ENCODE assay signal across 1 mouse cellular context in the genomic region with DNA sequence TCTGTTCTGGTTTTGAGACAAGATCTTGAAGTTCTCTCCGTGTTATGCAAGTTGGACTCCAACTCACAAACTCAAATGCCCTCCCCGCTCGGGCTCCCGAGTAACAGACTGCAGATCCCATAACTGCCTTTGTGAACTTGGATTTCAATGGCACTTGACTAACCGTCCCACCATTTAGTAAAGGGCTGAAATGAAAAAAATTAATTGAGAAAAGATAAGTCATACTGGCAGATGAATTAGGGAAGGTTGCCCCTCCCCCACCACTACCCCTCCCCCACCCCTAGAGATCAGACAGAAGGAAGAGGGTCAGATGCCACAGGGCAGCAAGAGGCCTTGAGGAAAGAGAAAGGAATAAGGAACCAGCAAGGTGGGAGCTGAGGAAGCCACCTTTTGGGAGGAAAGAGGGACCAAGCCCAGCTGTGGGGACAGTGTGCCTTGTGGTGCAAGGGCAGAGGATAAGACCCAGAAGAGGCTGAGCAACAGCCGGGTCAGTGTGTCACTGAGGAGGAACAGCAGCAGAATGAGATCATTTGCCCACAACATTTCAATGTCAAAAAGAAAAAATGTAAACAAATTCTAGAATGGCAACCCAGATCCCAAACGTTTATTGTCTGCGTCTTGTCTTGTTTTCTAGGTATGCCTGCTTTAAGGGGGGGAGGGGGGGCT.
TF ChIP-seq lines count a peak whose summit lies in the region.

No protein-coding gene starts in this region.

TF ChIP-seq in myocyte, 11 proteins besides CTCF, POLR2A, EP300 and RAD21:
- TF ChIP-seq MYOD1 (IDR thresholded peaks at IDR 0.05; ENCODE audit: control insufficient read depth in 1 of 3, insufficient read length in 2 of 3, low read depth in 2 of 3) (no peak), TCF3 (IDR thresholded peaks at IDR 0.05; ENCODE audit: insufficient read length, low read depth) (no peak), MYOG (IDR thresholded peaks at IDR 0.05; ENCODE audit: control insufficient read depth in 1 of 3, insufficient read depth in 1 of 3, insufficient read length in 2 of 3, low read depth in 2 of 3) (no peak), POLR2AphosphoS2 (IDR thresholded peaks at IDR 0.05; ENCODE audit: insufficient read length, low read depth) (no peak), REST (IDR thresholded peaks at IDR 0.05; ENCODE audit: insufficient read depth, insufficient read length) (no peak), MAX (IDR thresholded peaks at IDR 0.05; ENCODE audit: low read depth) (no peak), SRF (IDR thresholded peaks at IDR 0.05; ENCODE audit: control insufficient read depth, insufficient read length, low read depth) (no peak), E2F4 (IDR thresholded peaks at IDR 0.05; ENCODE audit: insufficient read depth) (no peak), CEBPB (IDR thresholded peaks at IDR 0.05; ENCODE audit: insufficient read depth, poor library complexity, severe bottlenecking) (no peak)
